Mouse (Mus musculus) ES-Bruce4 (cell line): ENCODE measurements at regions not wholly inside any gene's neighbourhood (a gene's known extent, or its start where the extent isn't known, plus 50 kb on each side); places are given as distances from the start of the nearest gene placed in this dataset.

Experiments
- CTCF ChIP-seq: IDR thresholded peaks from one replicate; pipeline ENCODE4 v1.8.1; 2011; ENCODE audit warnings: low read depth, low read length
- EP300 ChIP-seq: IDR thresholded peaks from 2 replicates; pipeline ENCODE4 v1.6.1; 2011; ENCODE audit warnings: low read depth, low read length; ENCODE audit not compliant: insufficient read depth
- POLR2A ChIP-seq: IDR thresholded peaks from one replicate; pipeline ENCODE4 v1.8.1; 2011; ENCODE audit warnings: low read length; ENCODE audit not compliant: insufficient read depth

DNA sequence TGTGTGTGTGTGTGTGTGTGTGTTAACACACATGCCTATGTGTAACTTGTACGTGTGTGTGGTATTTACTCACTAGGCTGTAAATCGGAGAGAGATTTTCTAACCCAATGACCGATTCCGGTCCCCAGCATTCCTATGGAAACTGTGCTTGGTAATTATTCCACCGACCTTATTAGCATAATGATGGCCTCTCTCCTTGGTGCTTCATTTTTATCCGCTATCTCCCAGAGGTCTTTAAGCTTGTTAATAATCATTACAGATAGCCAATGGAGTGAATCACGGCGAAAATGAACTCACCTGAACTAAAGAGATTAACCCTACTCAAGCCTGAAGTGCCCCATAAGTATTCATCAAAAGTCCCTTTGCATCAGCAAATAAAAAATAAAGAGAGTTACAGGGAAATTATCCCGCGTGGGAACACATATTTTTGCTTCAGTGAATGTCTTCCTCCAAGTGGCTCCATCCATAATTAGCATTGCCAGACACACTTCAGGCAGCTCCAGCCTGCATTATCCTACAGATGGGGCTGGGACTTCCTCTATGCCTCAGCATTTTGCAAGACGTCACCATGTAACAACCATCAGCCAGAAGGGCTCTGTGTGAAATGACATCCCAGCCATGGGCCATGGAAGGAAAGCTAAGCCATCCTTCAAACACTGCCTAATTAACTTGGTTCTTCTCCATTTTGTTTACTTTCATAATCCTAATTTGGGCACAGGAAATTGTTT is 219.2 kb upstream of the Irx2 start:
- TF ChIP-seq CTCF = no peak
- TF ChIP-seq POLR2A = no peak
- TF ChIP-seq EP300 = no peak
